Mouse (Mus musculus): ENCODE data around the gene Iqgap2. TPM values are rescaled to one million over a fixed set of nuclear protein-coding genes. Genes with fewer than 3 reads are reported as not detected.

Iqgap2 gene
- total RNA-seq, 1 experiment from 2014 or later: 209 TPM

DNA sequence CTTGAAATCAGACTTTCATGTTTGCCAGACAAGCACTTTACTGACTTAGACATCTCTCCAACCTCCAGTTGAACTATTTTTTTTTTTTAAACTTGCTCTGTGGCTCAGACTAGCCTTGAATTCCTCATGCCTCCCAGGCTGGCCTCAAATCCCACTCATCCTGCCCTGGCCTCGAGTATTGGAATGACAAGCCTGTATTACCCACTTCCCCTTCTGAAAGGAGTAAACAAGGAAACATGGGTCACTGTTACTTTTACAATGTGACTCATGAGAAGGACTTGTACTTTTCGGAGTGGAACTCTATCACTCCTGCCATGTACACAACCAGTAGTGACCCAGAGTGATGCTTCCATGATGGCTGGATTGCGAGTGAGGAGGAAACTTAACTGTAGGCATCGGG, 3.6 kb downstream of the Iqgap2 start:
- no peak for ATAC-seq (replicated peaks; ENCODE audit: low read depth, poor library complexity, severe bottlenecking)

DNA sequence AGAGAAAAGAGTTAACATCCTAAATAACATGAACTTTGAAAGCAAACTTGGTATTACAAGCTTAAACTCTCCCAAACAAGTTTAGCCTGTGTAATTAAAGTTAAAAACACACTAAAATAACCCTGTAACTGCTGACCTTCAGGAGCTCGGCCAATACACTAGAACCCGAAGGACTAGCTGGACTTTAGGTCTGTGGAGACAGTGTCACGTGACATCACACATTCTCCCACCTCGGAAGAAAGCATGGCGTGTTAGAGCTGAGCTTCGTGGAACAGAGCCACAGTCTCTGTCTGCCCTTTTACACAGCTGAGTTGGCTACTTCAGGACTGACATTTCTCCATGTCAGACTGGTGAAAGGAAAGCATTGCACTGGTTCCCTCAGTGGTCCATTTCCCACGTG, 4.3 kb downstream of the Iqgap2 start:
- no peak for ATAC-seq (replicated peaks; ENCODE audit: low read depth, poor library complexity, severe bottlenecking)

DNA sequence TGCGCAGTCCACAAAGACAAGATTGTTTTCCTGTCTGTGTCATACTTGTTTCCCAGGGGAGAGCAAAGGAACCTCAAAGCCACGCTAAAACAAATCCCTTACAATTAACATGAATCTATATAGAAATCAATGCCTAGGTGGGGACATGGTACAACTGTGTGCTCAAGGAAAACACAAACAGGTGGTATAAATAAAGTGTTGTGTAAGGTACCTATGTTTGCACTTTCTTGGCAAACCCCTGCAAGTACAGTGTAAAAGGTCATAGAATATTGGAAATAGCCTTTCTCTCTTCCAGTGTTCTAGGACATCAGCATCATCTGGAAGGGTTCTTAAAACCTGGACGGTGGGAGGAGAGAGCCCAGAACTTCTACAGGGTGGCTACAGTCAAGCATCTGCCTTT, 7.3 kb downstream of the Iqgap2 start:
- no peak for ATAC-seq (replicated peaks; ENCODE audit: low read depth, poor library complexity, severe bottlenecking)

DNA sequence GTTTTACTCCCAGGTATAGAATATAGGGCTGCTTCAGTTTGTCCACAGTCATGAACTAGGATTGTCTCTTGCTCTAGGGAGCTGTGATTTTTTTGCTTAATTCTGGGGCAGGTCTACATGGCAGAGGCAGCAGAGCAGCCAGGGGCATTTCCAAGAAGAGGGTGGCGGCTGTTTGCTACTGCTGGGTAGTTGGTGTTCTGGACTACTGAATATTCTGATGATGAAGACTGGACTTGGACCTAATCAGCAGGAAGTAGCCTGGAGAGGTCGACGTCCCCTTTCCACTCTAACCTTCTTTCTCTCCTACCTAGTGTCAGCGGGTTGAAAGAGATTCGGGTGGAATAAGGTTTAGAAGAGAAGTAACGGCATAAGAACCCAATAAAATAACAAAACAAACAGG, 9.7 kb downstream of the Iqgap2 start:
- no peak for ATAC-seq (replicated peaks; ENCODE audit: low read depth, poor library complexity, severe bottlenecking)

DNA sequence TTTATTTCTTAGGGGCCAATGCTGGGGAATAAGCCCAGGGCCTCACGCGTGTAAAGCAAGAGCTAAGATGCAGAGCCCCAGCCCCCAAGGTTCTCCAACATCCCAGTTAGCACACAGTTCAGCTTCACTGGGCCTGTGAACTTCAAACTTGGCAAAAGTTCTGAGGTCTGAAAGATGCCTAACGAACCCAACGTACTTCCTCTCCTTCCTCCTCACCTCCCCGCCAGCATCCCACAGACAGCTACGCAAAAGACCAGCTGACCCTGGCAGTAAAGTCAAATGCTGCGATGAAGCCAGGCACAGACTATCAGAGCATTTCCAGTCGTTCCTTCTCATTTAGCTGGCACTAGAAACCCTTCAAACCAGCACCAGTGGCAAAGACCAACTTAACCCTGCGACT, 10.3 kb downstream of the Iqgap2 start:
- peak; percentile 20; the same call in 1 of the 2 replicates for ATAC-seq (replicated peaks; ENCODE audit: low read depth, poor library complexity, severe bottlenecking)

DNA sequence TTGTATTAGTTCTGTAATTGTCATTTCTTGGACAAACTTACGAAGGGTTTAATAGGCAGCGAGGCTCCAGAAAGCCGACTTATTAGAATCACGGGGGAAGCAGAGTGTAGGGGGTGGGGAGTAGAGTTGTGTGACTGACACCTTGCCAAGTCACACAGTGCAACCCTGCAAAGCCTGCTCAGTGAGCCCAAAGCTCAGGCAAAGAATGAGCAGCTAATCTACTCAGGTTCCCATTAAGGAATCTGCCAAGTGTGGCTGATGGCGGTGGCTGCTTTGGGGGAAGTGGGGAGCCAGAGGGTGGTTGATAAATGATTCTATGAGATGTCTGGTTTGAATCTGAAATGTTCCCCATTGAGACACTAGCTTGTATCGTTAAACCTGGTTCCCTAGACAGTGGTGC, 11.1 kb downstream of the Iqgap2 start:
- peak; percentile 70 for ATAC-seq (replicated peaks; ENCODE audit: low read depth, poor library complexity, severe bottlenecking)

DNA sequence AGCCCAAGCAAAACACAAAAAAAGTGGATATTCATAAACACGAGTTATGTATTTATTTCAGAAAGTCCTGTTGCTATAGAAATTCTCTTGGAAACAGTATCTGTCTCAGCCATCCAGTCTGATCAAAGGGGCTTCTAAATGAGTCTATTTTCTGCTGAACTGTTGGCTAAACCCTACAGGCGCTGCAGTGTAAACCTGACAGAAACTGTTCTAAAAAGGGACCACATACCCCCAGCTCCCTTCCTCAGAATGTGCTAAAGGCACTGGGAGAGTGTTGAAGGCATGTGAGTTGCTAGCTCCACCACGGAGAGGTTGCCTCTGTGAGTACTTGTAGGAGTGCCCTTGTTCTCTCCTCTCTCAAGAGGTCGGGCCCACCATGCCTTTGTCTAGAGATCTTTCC, 19.7 kb downstream of the Iqgap2 start:
- no peak for ATAC-seq (replicated peaks; ENCODE audit: low read depth, poor library complexity, severe bottlenecking)

DNA sequence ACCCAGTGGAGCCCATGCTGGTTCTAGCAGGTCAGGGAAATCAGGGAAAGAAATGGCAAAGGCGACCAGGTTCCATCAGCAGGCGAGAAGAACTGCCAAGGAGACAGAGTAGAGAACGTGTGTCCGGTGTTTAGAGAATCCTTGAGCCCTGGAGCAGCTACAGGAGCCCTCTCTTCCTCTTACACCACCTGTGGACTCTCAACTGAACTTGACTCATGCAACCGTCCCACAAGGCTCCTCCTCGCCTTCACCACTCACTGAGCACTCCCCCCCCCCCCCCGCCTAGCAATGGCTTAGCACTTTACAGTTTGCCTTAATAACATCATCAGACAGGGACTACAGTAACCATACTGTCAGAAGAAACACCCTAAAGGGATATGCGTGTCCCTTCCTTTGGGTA, 21.1 kb downstream of the Iqgap2 start:
- ATAC-seq (replicated peaks; ENCODE audit: low read depth, poor library complexity, severe bottlenecking): 0 out of 2 replicates have a peak, but pooled peaks have one; percentile 30

DNA sequence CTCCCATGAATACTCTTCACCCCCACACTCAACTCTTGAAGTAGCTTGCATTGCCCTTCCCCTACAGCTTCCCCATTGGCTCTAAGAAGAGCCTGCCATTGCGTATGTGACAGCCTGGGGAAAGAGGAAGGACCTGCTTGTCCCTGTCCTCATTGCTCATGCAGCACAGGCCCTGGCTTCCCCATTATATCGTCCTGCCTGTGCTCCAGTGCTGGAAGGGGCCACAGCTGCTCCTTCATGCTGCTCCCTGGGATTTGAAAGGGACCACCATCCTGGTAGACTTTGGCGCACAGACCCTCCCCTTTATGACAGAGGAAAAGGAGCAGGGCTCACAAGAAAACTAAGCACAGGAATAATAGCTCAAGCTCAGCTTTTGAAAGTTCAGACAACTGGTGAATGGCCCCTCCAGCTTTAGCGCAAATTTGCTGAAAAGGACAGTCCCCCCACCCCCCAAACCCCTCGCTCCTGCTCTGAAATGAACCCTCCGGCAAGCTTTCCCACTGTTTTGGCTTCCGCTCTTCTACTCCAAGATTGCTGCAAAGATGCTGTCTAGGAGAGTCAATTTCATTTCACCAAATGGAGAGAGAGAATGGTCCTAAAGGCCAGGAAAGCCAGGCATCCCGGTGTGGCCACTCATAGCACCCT, 22.7 kb downstream of the Iqgap2 start:
- peak; percentile 96 for ATAC-seq (replicated peaks; ENCODE audit: low read depth, poor library complexity, severe bottlenecking)

DNA sequence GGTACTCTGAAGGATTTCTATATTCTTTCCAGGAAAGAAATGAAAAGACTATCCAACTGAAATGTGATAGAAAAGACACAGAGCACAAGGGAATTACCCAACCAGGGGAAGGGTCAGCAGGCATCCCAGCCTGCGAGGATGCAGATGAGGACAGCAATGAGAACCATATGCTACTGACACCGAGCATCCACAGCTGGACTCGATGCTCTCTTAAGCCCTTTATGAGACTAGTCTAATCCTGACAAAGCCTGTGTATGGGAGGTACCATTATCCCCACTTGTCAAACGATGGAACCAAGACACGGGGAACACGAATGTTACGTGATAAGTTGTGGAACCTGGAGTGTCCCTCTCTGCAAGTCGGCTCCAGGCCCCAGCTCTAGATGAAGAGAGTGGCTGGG, 29.5 kb downstream of the Iqgap2 start:
- no peak for ATAC-seq (replicated peaks; ENCODE audit: low read depth, poor library complexity, severe bottlenecking)

DNA sequence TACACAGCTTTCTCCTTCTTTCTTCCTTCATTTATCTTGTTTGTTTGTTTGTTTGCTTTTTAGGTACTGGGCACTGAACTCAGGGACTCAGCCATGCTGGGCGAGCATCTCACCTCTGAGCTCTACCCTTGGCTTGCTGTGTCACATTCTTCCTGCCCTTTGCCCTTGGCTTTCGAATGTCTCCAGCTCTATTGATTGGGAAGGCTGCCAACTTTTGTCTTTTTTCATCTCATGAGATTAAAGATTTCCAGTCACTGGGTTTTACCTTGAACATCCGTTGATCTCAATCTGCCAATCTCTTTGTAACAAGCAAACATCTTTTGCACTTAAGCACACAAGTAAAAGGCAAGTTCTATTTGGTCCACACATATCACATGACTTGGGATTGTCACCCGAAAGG, 32.5 kb downstream of the Iqgap2 start:
- ATAC-seq (replicated peaks; ENCODE audit: low read depth, poor library complexity, severe bottlenecking): no peak

DNA sequence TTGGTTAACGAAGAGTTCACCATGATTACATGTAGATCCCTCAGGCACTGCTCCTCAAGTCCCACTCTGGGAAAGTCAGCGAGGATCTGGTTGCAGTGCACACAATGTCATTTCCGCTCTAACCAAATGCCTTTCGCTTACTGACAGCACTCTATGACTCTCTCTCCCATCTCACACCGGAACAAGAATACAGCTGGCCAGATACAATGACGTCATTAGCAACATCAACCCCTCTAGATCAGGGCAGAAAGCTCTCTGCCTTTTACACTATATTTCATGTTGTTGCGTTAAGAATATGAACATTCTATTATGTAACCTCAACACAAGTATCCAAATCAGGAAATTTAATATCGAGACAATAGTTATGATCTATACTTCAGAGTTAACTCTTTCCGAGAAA, 32.9 kb downstream of the Iqgap2 start:
- no peak for ATAC-seq (replicated peaks; ENCODE audit: low read depth, poor library complexity, severe bottlenecking)

DNA sequence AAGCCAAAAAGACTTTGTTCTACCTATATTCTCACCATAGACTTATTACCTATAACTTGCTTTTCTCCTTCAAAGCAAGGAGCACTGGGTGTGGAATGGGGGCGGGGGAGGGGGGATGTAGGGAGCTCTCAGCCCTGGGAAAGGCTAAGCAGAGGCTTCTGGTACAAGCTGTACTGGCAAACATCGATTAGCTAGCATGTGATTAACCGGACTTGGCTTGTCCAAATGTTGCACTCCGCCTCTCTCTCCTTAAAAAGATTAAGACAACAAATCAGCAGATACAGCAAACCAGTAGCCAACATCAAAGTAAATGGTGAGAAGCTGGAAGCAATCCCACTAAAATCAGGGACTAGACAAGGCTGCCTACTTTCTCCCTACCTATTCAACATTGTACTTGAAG, 36.2 kb downstream of the Iqgap2 start:
- no peak for ATAC-seq (replicated peaks; ENCODE audit: low read depth, poor library complexity, severe bottlenecking)

DNA sequence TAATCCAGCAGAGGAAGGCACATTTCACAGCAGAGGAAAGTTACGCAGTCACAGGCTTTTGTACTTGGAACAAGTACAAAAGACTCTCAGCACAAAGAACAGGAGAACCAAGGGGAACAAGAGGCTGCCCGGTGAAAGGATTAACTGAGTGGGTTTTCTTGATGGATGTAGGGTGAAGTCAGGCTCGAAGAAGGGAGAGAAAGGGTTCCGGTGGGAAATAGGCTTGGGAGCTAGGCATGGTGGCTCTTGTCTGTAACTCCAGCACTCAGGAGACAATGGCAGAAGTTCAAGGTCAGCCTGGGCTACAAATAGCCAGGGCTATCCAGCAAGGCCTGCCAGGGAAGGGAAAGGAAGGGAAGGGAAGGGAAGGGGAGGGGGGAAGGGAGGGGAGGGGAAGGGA, 40.1 kb downstream of the Iqgap2 start:
- ATAC-seq (replicated peaks; ENCODE audit: low read depth, poor library complexity, severe bottlenecking): no peak

DNA sequence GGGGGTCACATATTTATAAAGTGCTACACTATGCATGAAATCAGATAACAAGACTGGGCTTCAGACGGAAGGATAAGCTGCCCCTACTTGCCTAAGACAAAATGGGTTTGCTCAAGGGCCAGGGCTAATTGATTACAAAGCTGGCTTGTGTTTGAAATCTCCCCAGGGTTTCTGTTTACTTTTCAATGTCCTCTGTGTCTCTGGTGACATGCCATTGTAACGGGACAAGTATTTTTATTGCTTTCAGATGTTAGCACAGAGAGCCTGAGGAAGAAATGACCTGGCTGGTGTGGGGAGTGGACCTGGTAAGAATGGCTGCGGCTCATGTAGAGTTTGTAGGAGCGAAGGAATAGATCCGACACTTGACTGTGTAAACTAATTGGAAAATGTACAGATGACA, 41.3 kb downstream of the Iqgap2 start:
- ATAC-seq (replicated peaks; ENCODE audit: low read depth, poor library complexity, severe bottlenecking): no peak

DNA sequence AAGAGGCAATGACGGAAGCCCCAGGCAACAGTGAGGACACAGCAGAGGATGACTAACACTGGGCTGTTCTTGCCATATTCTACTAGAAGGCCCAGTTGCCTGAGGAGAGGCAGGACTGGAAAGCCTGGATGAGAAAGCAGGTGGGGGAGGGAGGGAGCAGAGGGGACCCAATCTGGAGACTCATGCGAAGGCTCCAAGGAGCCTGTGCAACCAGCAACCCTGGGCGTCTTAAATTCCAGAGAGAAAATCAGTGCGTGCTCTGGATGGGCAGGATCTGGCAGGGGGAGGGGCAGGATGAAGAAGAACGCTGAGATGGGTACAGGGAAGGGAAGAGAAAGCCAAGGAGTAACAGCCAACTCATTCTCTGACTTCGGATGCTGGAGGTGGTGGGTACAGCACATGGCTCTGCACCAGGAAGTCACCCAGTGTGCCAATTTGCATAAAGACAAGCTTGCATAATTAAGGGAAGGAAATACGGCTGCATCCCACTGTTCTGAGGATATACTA, 42.2 kb downstream of the Iqgap2 start:
- peak; percentile 52 for ATAC-seq (replicated peaks; ENCODE audit: low read depth, poor library complexity, severe bottlenecking)

DNA sequence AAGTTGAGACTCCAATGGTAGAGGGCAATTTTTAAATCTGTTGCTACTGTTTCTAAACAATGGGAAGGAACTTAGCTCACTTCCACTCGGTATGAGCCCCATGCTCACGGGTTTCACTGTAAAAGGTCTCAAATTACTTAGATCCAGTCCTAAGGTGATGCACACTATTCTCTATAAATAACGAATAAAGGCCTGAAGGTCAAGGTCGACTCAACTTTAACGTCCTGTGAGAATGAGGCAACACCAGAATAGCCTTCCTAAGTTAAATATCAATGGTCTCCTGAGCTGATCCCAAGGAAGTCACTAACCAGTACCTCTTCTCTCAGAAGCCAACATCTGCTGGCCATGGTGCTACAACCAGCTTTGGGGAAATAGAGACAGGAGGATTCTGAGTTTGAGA, 45.4 kb downstream of the Iqgap2 start:
- no peak for ATAC-seq (replicated peaks; ENCODE audit: low read depth, poor library complexity, severe bottlenecking)

DNA sequence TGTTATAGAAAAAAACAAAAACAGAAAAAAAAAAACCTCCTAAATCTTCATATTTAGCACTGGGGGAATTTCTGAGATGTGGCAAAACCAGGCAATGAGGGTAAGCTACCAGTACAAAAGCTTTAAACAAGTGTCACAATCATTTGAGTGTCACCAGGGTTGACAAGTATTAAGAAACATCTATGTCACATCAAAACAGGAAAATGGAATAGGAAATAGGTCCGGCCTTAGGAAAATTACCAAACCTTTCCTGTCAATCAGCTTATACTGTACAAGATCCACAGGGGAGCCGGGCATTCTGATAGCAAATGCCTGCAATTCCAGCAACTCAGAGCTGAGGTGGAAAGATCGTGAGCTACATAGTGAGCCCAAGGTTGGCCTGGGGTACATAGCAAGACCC, 46.8 kb downstream of the Iqgap2 start:
- ATAC-seq (replicated peaks; ENCODE audit: low read depth, poor library complexity, severe bottlenecking): peak; percentile 23; the same call in 1 of the 2 replicates

DNA sequence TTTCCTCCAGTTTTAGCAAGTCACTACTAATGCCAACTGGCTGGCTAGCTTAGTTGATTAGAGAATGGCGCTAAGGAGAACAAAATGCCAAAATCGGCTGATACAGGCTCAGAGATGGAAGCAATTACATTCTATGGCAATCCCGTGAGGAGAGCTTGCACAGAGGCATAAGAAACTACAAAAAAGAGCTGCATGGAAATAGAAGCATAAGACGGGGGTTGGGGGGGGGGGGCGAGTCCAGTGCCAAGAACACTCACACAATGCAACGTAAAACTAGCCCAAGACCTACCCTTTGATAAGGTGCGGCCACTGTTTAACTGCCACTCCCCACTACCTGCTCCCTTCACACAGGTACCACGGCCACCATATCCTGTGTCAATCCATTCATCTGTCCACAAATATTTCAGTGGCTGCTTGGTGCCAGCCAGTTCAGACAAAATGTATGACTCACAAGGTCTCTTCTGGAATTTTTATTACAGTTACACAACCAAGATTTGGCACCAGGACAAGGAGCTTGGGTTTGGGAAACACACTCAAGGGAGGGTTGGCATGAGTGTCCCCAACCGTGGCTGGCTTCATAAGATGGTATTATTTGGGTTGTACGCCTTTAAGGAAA, 48.2 kb downstream of the Iqgap2 start:
- no peak for ATAC-seq (replicated peaks; ENCODE audit: low read depth, poor library complexity, severe bottlenecking)

DNA sequence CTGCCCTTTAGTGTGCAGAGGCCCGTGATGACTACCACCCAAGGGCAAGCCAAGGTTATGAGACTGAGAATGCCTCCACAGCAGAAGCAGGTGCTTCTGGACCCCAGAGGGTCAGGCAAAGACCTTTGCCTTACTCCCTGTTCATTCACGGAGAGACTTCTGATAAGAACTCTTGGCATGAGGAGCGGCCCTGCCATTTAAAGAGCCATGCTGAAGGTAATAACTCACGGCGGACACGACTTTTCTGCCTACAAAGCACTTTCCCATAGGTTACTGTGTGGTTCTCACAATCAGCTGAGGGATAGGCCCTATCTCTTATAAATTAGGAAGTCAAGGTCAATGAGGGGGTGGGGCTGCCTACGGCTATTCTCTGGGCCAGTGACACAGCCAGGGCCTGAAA, 48.9 kb downstream of the Iqgap2 start:
- ATAC-seq (replicated peaks; ENCODE audit: low read depth, poor library complexity, severe bottlenecking): no peak

DNA sequence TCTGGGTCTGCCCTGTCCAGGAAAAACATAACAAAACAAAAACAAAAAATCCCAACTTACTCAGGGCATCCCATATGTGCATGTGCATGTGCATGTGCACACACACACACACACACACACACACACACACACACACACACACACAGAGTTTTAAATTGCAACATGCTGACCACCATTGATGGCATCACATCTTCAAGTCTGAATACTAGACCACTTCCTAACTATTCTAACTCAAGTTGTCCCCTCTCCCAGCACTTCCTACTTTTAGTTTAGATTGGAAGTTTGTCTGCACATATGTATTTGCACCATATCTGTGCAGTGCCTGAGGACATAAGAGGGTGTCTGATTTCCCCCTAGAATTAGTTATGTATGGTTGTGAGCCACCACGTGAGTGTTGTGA, 49.8 kb downstream of the Iqgap2 start:
- ATAC-seq (replicated peaks; ENCODE audit: low read depth, poor library complexity, severe bottlenecking): peak; percentile 42; the same call in 1 of the 2 replicates

DNA sequence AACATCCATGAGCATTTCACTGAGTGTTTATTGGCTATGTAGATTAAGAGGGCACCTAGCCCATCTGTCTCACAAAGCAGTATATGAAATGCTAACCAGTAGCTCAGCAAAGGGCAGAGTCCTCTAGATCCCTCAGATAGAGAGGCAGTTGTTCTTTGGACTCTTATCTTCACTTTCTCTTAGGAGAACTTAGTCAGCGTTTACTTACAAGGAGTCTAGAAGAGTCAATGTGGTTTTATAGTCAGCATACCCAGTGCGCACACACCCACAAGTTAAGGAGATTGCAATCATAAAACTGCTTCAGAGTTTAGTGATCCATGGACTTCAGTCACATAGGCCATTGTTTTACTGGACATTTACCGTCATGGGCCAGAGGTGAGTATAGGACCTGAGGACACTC, 54.8 kb downstream of the Iqgap2 start:
- ATAC-seq (replicated peaks; ENCODE audit: low read depth, poor library complexity, severe bottlenecking): no peak; the same call in 1 of the 2 replicates

Data from common myeloid progenitor, adult 5-6 weeks (primary cell).